Comparison of ENCODE assay signal across 7 mouse cellular contexts in the genomic region with DNA sequence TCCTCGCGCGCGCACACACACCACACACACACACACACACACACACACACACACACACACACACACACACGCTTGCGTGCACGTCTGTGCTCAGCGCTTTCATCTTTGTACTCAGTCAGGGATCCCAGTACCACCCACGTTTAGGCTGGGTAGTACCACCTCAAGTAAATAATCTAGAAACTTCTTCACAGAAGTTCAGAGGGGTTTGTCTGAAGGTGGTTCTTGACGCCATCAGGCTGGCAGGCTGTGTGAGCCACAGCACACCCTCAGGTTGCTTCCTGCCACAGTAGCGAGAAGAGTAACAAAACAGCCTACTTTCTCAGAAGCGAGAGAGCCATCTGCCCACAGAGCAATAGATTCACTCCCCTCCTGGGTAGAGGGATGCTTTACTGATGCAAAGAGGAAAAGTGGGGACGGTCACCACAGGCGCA.
A peak's percentile ranks its signal among the peaks of the same experiment; 100 is the strongest.
DNase-seq lines count a peak whose midpoint lies in the region; ATAC-seq and TF ChIP-seq lines count a peak whose summit lies in the region.

No protein-coding gene starts in this region.

- H3K9ac ChIP-seq in heart, embryonic 16.5 days (ENCODE audit: low read length) = peak overlapping the region; percentile 52; the same call in 1 of the 2 replicates
- H3K9ac ChIP-seq in liver, postnatal 0 days (replicated peaks) = no peak overlapping the region

- peak overlapping the region; percentile 33 for H3K4me3 ChIP-seq in heart, embryonic 16.5 days (ENCODE audit: low read length)
- no peak overlapping the region for H3K4me3 ChIP-seq in liver, postnatal 0 days (ENCODE audit: low read depth, low read length)

- peaks cover 5% of the 10 kb centered on the region for H3K4me1 ChIP-seq in heart, embryonic 16.5 days (ENCODE audit: control insufficient read depth, insufficient read depth, low read length)
- peaks cover 6% of the 10 kb centered on the region; the same call in 1 of the 2 replicates for H3K4me1 ChIP-seq in liver, postnatal 0 days (ENCODE audit: insufficient read depth)

- H3K36me3 ChIP-seq in heart, embryonic 16.5 days (ENCODE audit: control insufficient read depth, insufficient read depth) = no peaks in the 10 kb centered on the region
- H3K36me3 ChIP-seq in liver, postnatal 0 days (replicated peaks; ENCODE audit: insufficient read depth, low read length) = no peaks in the 10 kb centered on the region

- no peak for TF ChIP-seq CTCF in liver, postnatal 0 days (IDR thresholded peaks at IDR 0.05; ENCODE audit: low read depth)

- peak overlapping the region; percentile 65 for H3K4me2 ChIP-seq in heart, embryonic 16.5 days (ENCODE audit: low read depth, low read length)
- peak overlapping the region; percentile 60 for H3K4me2 ChIP-seq in liver, postnatal 0 days (ENCODE audit: low read depth, low read length)

- no peaks in the 10 kb centered on the region for H3K9me3 ChIP-seq in heart, embryonic 16.5 days (replicated peaks; ENCODE audit: control insufficient read depth, low read length)
- H3K9me3 ChIP-seq in liver, postnatal 0 days (ENCODE audit: low read length) = no peaks in the 10 kb centered on the region

- no peak for TF ChIP-seq EP300 in liver, postnatal 0 days (IDR thresholded peaks at IDR 0.05; ENCODE audit: low read depth)

- H3K27ac ChIP-seq in heart, embryonic 16.5 days (ENCODE audit: low read length) = peak overlapping the region; percentile 87
- H3K27ac ChIP-seq in liver, postnatal 0 days (ENCODE audit: low read depth) = no peak overlapping the region

- 25% methylated on average over 14 of the region's 14 CpGs for WGBS in heart, embryonic 16.5 days
- WGBS in liver, postnatal 0 days (ENCODE audit: insufficient replicate concordance) = 30% methylated on average over 13 of the region's 14 CpGs

- no peak for ATAC-seq in heart, embryonic 16.5 days (replicated peaks; ENCODE audit: extremely low read depth, insufficient read depth, low FRiP score)
- no peak for ATAC-seq in liver, postnatal 0 days

- peak; percentile 55 for DNase-seq in right cerebral cortex, adult 18-20 months
- no peak for DNase-seq in right cerebral cortex, postnatal 10 days (ENCODE audit: low spot score in 2 of 2)
- no peak for DNase-seq in liver, postnatal 0 days
- DNase-seq in cerebellum, adult 8-10 months = no peak
- no peak for DNase-seq in testis, postnatal 10 days (ENCODE audit: low spot score)
- no peak for DNase-seq in urinary bladder, postnatal 25 days (ENCODE audit: low spot score)

- peaks cover 3% of the 10 kb centered on the region; the same call in 1 of the 2 replicates for H3K27me3 ChIP-seq in heart, embryonic 16.5 days (ENCODE audit: control insufficient read depth, insufficient read depth, low read length)
- H3K27me3 ChIP-seq in liver, postnatal 0 days (ENCODE audit: insufficient read depth, low read length) = no peaks in the 10 kb centered on the region
